Mouse (Mus musculus) bone marrow, adult 2 months (tissue): ENCODE results near the gene Srrm1.

Source experiments
- CTCF ChIP-seq: fragments of 200-500 bp; IDR thresholded peaks from 2 replicates; pipeline ENCODE4 v1.5.1; 2011; ENCODE audit warnings: low read length, control low read depth; ENCODE audit not compliant: control insufficient read depth, insufficient read depth
- POLR2A ChIP-seq: fragments of 200-500 bp; IDR thresholded peaks from 2 replicates; pipeline ENCODE4 v1.6.1; 2011; ENCODE audit warnings: low read depth, mild to moderate bottlenecking, control low read depth, low read length, borderline replicate concordance; ENCODE audit not compliant: control insufficient read depth

GRCm38 (mm10) chr4:135361722-135362121 lies 8.6 kb upstream of the Srrm1 start:
- TF ChIP-seq CTCF, result no peak
- no peak for TF ChIP-seq POLR2A
